23 mouse cellular contexts compared by ENCODE assay signal in the genomic region with DNA sequence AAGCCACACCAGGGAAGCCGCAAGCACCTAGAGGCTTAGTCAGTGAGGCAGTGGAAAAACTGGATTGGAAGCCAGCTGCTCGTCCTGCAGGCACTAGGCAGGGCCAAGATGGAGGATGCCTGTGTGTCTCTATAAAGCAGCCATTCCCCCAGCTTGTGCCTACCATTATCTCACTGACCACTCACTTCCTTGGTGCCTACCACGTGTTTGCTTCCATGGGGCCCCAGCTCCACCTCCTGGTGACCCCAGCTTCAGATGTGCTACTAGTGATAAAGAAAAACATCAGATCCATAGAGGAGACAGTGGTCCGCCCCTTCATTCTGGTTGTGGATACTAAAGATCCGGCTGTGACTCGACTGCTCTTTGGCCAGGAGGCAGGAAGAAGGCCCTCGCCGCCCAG. TPM values are rescaled to one million over a fixed set of nuclear protein-coding genes. Genes with fewer than 3 reads are reported as not detected.
DNase-seq lines count a peak whose midpoint lies in the region; ATAC-seq and TF ChIP-seq lines count a peak whose summit lies in the region.
"Had no signal": no experiment of that assay in that cellular context is flagged by ENCODE, and none has a peak within 500 bp of the region (broad histone marks: within the 10 kb centered on the region; RNA-seq: fewer than 3 reads in every experiment).

No protein-coding gene starts in this region.

- 72% methylated on average over 8 of the region's 8 CpGs for WGBS in heart, embryonic 13.5 days
- 50% methylated on average over 8 of the region's 8 CpGs for WGBS in liver, embryonic 15.5 days (ENCODE audit: insufficient replicate concordance)
- 84% methylated on average over 8 of the region's 8 CpGs for WGBS in midbrain, embryonic 11.5 days

- no peaks in the 10 kb centered on the region for H3K9me3 ChIP-seq in heart, embryonic 13.5 days
- H3K9me3 ChIP-seq in E14TG2a.4 (ENCODE audit: low read length), result no peaks in the 10 kb centered on the region
- no peaks in the 10 kb centered on the region for H3K9me3 ChIP-seq in liver, embryonic 15.5 days (replicated peaks)
- H3K9me3 ChIP-seq in midbrain, embryonic 11.5 days (ENCODE audit: control insufficient read depth, low read length), result no peaks in the 10 kb centered on the region
- H3K9me3 ChIP-seq: heart, embryonic 10.5 days; hindbrain, embryonic 15.5 days had no signal

- TF ChIP-seq CTCF in E14TG2a.4 (conservative IDR thresholded peaks at IDR 0.05; ENCODE audit: low read length), result no peak

- H3K27me3 ChIP-seq in heart, embryonic 13.5 days (replicated peaks), result no peaks in the 10 kb centered on the region
- H3K27me3 ChIP-seq in E14TG2a.4 (ENCODE audit: insufficient read depth, low read length), result no peaks in the 10 kb centered on the region
- no peaks in the 10 kb centered on the region for H3K27me3 ChIP-seq in liver, embryonic 15.5 days
- no peaks in the 10 kb centered on the region for H3K27me3 ChIP-seq in midbrain, embryonic 11.5 days (ENCODE audit: control insufficient read depth, insufficient read depth, low read length)
- H3K27me3 ChIP-seq: hindbrain, embryonic 15.5 days had no signal

- peak overlapping the region; percentile 16; the same call in 1 of the 2 replicates for H3K4me2 ChIP-seq in heart, embryonic 13.5 days
- H3K4me2 ChIP-seq in liver, embryonic 15.5 days, result peak overlapping the region; percentile 80
- no peak overlapping the region for H3K4me2 ChIP-seq in midbrain, embryonic 11.5 days

- ATAC-seq in heart, embryonic 13.5 days (ENCODE audit: extremely low read depth, insufficient number of reproducible peaks, low FRiP score, low TSS enrichment), result no peak
- ATAC-seq in liver, embryonic 15.5 days (ENCODE audit: insufficient read depth), result peak; percentile 6; the same call in 1 of the 2 replicates
- ATAC-seq in midbrain, embryonic 11.5 days (ENCODE audit: low FRiP score), result no peak
- ATAC-seq: forebrain, embryonic 16.5 days; lung, postnatal 0 days had no signal

- no peak overlapping the region for H3K4me3 ChIP-seq in heart, embryonic 13.5 days
- H3K4me3 ChIP-seq in E14TG2a.4 (replicated peaks; ENCODE audit: low read length), result 0 out of 2 replicates have a peak overlapping the region, but pooled peaks have one; percentile 95
- peak overlapping the region; percentile 97; the same call in 1 of the 2 replicates for H3K4me3 ChIP-seq in liver, embryonic 15.5 days (replicated peaks)
- no peak overlapping the region for H3K4me3 ChIP-seq in midbrain, embryonic 11.5 days (ENCODE audit: low read depth, low read length)
- H3K4me3 ChIP-seq: layer of hippocampus, adult 2 months had no signal

- peaks cover 23% of the 10 kb centered on the region for H3K4me1 ChIP-seq in heart, embryonic 13.5 days
- peaks cover 32% of the 10 kb centered on the region for H3K4me1 ChIP-seq in E14TG2a.4 (replicated peaks; ENCODE audit: low read depth, low read length)
- peaks cover 31% of the 10 kb centered on the region for H3K4me1 ChIP-seq in liver, embryonic 15.5 days (replicated peaks)
- H3K4me1 ChIP-seq in midbrain, embryonic 11.5 days (ENCODE audit: control insufficient read depth, insufficient read depth, low read length), result peaks cover 10% of the 10 kb centered on the region

- peaks cover 37% of the 10 kb centered on the region for H3K36me3 ChIP-seq in heart, embryonic 13.5 days
- H3K36me3 ChIP-seq in E14TG2a.4 (ENCODE audit: insufficient read depth, low read length), result peaks cover 38% of the 10 kb centered on the region
- H3K36me3 ChIP-seq in liver, embryonic 15.5 days (replicated peaks), result peaks cover 37% of the 10 kb centered on the region
- H3K36me3 ChIP-seq in midbrain, embryonic 11.5 days (ENCODE audit: control insufficient read depth, insufficient read depth, low read length), result peaks cover 2% of the 10 kb centered on the region; the same call in 1 of the 2 replicates

- H3K27ac ChIP-seq in heart, embryonic 13.5 days (replicated peaks), result no peak overlapping the region
- peak overlapping the region; percentile 14; the same call in 1 of the 2 replicates for H3K27ac ChIP-seq in liver, embryonic 15.5 days (replicated peaks)
- H3K27ac ChIP-seq in midbrain, embryonic 11.5 days (ENCODE audit: low read depth, low read length), result no peak overlapping the region
- H3K27ac ChIP-seq: heart, embryonic 10.5 days; hindbrain, embryonic 15.5 days; layer of hippocampus, adult 2 months had no signal

- H3K9ac ChIP-seq in heart, embryonic 13.5 days, result no peak overlapping the region
- 0 out of 2 replicates have a peak overlapping the region, but pooled peaks have one; percentile 15 for H3K9ac ChIP-seq in liver, embryonic 15.5 days
- H3K9ac ChIP-seq in midbrain, embryonic 11.5 days (ENCODE audit: low read length), result no peak overlapping the region

- intact Hi-C loops in heart, postnatal 36 days (cut with DNase I), result loop anchor here (5.0 kb wide), 1 partner anchor 60 kb away; the partner anchor contains the start of genes BC055324 and Mettl18

- no peak for DNase-seq in heart, postnatal 36 days
- DNase-seq in c-Kit-positive CD71-positive TER-119-positive erythroid progenitor cells, embryonic 14.5 days (ENCODE audit: low spot score), result peak; percentile 26
- DNase-seq in cerebellum, postnatal 36 days, result no peak
- no peak for DNase-seq in urinary bladder, postnatal 4 days (ENCODE audit: low spot score in 2 of 2)
- no peak for DNase-seq in midbrain, embryonic 11.5 days (ENCODE audit: low spot score, missing footprints)
- DNase-seq: adrenal gland, postnatal 25 days; B cell, adult 2 months; cerebellum, adult 2 months; gastrocnemius, postnatal 36 days; heart, postnatal 14 days; kidney, adult 11 months; kidney, postnatal 14 days; layer of hippocampus, postnatal 36 days; right cerebral cortex, adult 18-20 months; thymus, postnatal 25 days had no signal

RNA-seq across cellular contexts. Expression of gene Scyl3, which starts 2.9 kb away (rescaled TPM):
- polyA plus RNA-seq in heart, embryonic 13.5 days (2015; fragmentation: Nextera tagmentation; extraction: Ambion mirVana), result 10.0 and 11.0 TPM in 2 replicates
- 1 to 10 TPM; 5.7 to 6.2 TPM for total RNA-seq in heart, postnatal 36 days (2021)
- polyA plus RNA-seq in liver, embryonic 15.5 days (2015; fragmentation: Nextera tagmentation; extraction: Ambion mirVana), result 8.4 and 9.3 TPM in 2 replicates
- 20.0 and 21.1 TPM in 2 replicates for polyA plus RNA-seq in midbrain, embryonic 11.5 days (2014; fragmentation: Nextera tagmentation; extraction: Ambion mirVana)

Comparison
In these comparisons a context has a peak if more than half of its experiments do, and no peak if none do; other contexts are left out.
1. H3K4me3 ChIP-seq: peak in E14TG2a.4 (single experiment) and liver, embryonic 15.5 days (single experiment); none in heart, embryonic 13.5 days (single experiment) and midbrain, embryonic 11.5 days (single experiment).